Mouse (Mus musculus) ES-CJ7 (cell line): ENCODE measurements at regions not wholly inside any gene's neighbourhood (a gene's known extent, or its start where the extent isn't known, plus 50 kb on each side); places are given as distances from the start of the nearest gene placed in this dataset.

ENCODE experiments used
- DNase-seq: peaks from one replicate; pipeline ENCODE4 v3.0.0; 2011; ENCODE audit warnings: low read depth, low spot score

- DNase-seq: peak; percentile 77
Measured at GRCm38 (mm10) chr15:61927385-61928120, 1004.7 kb upstream of the A1bg start.

- DNase-seq: no peak
Measured at GRCm38 (mm10) chr15:61920041-61920440, 997.2 kb upstream of the A1bg start.

GRCm38 (mm10) chr15:61913546-61914160 lies 990.8 kb upstream of the A1bg start:
- DNase-seq: no peak

- no peak for DNase-seq
Measured at GRCm38 (mm10) chr15:61905165-61905845, 982.5 kb upstream of the A1bg start.

GRCm38 (mm10) chr15:61899809-61900208 lies 977.0 kb upstream of the A1bg start:
- no peak for DNase-seq

- no peak for DNase-seq
Measured at GRCm38 (mm10) chr15:61897566-61897965, 974.8 kb upstream of the A1bg start.

- no peak for DNase-seq
Measured at GRCm38 (mm10) chr15:61890330-61890729, 967.5 kb upstream of the A1bg start.

GRCm38 (mm10) chr15:61888569-61889326 lies 965.9 kb upstream of the A1bg start:
- DNase-seq: no peak

- DNase-seq: no peak
Measured at GRCm38 (mm10) chr15:61879408-61879807, 956.6 kb upstream of the A1bg start.

GRCm38 (mm10) chr15:61873047-61873446 lies 950.2 kb upstream of the A1bg start:
- no peak for DNase-seq

GRCm38 (mm10) chr15:61860759-61861158 lies 937.9 kb upstream of the A1bg start:
- DNase-seq: no peak

- DNase-seq: no peak
Measured at GRCm38 (mm10) chr15:61855880-61856279, 933.1 kb upstream of the A1bg start.

GRCm38 (mm10) chr15:61812671-61813070 lies 889.9 kb upstream of the A1bg start:
- DNase-seq: no peak

- no peak for DNase-seq
Measured at GRCm38 (mm10) chr15:61805379-61805778, 882.6 kb upstream of the A1bg start.

GRCm38 (mm10) chr15:61800155-61800554 lies 877.3 kb upstream of the A1bg start:
- no peak for DNase-seq

- no peak for DNase-seq
Measured at GRCm38 (mm10) chr15:61797827-61798226, 875.0 kb upstream of the A1bg start.

GRCm38 (mm10) chr15:61794506-61794905 lies 871.7 kb upstream of the A1bg start:
- DNase-seq: no peak

GRCm38 (mm10) chr15:61789847-61790562 lies 867.2 kb upstream of the A1bg start:
- no peak for DNase-seq

GRCm38 (mm10) chr15:61787046-61787445 lies 864.2 kb upstream of the A1bg start:
- DNase-seq: no peak

- no peak for DNase-seq
Measured at GRCm38 (mm10) chr15:61781531-61781930, 858.7 kb upstream of the A1bg start.

- DNase-seq: no peak
Measured at GRCm38 (mm10) chr15:61772996-61773395, 850.2 kb upstream of the A1bg start.
